Mouse (Mus musculus): Measurements from ENCODE around the gene Pkig. TPM values are rescaled to one million over a fixed set of nuclear protein-coding genes. Genes with fewer than 3 reads are reported as not detected.

Gene Pkig
- polyA plus RNA-seq, 1 experiment from 2014 or later = 119 TPM

DNA sequence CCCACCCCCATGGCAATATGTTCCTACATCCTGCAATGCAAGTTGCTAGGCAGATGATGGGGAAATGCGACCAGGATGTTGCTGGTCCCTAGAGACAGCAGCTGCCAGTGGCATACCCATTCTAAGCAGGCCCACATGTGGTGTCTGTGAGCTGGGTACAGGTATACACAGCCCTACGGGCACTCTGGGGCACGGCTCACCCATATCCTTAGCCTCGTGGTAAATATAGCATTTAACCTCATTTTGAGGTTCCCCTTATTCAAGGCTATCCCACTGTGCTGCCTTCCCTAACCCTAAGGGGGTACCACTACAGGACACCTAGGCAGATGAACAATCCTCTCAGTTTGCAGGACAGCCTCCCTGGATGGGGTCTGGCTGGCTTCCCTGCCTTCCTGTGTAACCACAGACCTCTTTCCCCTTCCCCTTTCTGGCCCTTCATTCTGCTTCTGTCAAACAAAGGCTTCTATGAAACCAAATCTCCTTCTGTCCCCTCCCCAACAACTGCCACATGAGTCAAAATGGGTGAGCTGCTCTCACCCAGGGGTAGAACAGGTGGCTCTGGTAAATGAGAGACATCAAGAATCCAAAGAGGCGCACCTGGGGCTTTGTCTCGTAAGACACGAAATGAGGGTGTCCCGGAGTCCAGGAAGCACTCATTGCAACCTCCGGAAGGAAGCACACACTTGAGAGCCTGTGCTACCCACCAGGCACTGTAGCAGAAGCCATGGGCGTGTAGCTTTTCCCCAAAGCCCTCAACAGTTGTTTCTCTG is 86.8 kb downstream of the Pkig start:
- H3K9ac ChIP-seq = no peak overlapping the region
- H3K4me1 ChIP-seq = no peaks in the 10 kb centered on the region
- no peak for ATAC-seq (ENCODE audit: insufficient number of reproducible peaks, insufficient read depth, low FRiP score, low TSS enrichment)
- peaks cover 10% of the 10 kb centered on the region for H3K27me3 ChIP-seq
- H3K4me3 ChIP-seq = no peak overlapping the region
- H3K27ac ChIP-seq = no peak overlapping the region
- H3K4me2 ChIP-seq (replicated peaks) = no peak overlapping the region
- no peaks in the 10 kb centered on the region for H3K36me3 ChIP-seq
- H3K9me3 ChIP-seq = no peaks in the 10 kb centered on the region
- WGBS = 77% methylated on average over 10 of the region's 10 CpGs

DNA sequence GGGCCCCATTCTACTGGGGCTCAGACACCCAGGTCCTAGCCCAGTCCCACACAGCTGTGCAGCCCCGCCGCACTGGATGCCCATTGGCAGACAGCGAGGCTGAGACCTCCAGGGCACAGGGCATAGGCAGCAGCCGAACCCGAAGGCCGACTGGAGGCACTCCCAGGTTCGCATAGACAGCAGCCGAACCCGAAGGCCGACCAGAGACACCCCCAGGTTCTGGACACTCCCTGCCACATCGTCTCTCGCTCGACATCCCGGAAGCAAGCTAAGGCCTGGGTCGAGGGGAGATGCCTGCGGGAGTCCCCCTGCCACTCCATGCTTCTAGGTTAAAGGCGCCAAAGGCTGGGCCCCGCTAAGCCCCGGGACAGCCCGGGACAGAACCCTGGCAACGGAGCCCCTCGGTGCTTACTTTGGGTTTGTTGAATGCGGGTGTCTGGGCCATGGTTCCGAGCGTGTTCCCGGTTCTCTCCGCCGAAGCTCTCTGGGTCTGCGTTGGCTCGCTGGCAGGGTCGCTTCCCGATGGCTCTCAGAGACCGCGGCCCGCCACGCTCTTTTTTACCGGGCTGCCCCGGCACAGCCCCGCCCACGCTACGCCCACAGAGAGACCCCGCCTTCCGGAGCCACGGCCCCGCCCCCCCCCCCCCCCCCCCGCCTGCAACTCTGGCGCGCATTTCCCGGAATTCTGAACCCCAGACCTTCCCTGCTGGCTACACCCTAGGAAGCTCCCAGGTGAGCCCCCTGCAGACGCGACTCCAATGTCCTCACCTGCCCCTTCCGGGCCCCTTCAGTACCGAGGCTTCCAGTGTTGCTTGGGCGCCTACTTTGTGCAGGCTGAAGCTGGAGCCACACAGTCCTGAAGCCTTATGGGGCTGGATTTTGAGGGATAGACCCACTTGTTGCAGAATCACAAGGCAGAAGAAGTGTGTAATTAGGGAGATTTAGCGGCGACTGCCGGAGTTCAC is 91.7 kb downstream of the Pkig start, which contains the start of gene Ada:
Ada (minus strand) TSS at position 593 of the 965 bp plus-strand sequence.
- H3K9me3 ChIP-seq = no peaks in the 10 kb centered on the region
- WGBS = under 1% methylated on average over 48 of the region's 57 CpGs

GRCm38 (mm10) chr2:163754228-163754627 is 96.0 kb downstream of the Pkig start:
- H3K4me1 ChIP-seq = no peaks in the 10 kb centered on the region
- H3K9ac ChIP-seq = no peak overlapping the region
- ATAC-seq (ENCODE audit: insufficient number of reproducible peaks, insufficient read depth, low FRiP score, low TSS enrichment) = no peak
- no peaks in the 10 kb centered on the region for H3K9me3 ChIP-seq
- H3K27me3 ChIP-seq = peaks cover 6% of the 10 kb centered on the region; the same call in 1 of the 2 replicates
- no peaks in the 10 kb centered on the region for H3K36me3 ChIP-seq
- H3K27ac ChIP-seq = no peak overlapping the region
- no peak overlapping the region for H3K4me2 ChIP-seq (replicated peaks)
- 66% methylated on average over 5 of the region's 5 CpGs for WGBS
- H3K4me3 ChIP-seq = no peak overlapping the region

More for the DNA sequence above, 91.7 kb downstream of the Pkig start, which contains the start of gene Ada:
- H3K27me3 ChIP-seq = peaks cover 15% of the 10 kb centered on the region
- no peaks in the 10 kb centered on the region for H3K4me1 ChIP-seq
- peak within 1 kb of the TSS; percentile 85 for H3K4me2 ChIP-seq (replicated peaks)
- peak within 1 kb of the TSS; percentile 52 for H3K9ac ChIP-seq
- H3K36me3 ChIP-seq = no peaks in the 10 kb centered on the region
- ATAC-seq (ENCODE audit: insufficient number of reproducible peaks, insufficient read depth, low FRiP score, low TSS enrichment) = peak; percentile 59
- H3K27ac ChIP-seq = 0 out of 2 replicates have a peak within 1 kb of the TSS, but pooled peaks have one; percentile 2
- H3K4me3 ChIP-seq = peak within 1 kb of the TSS; percentile 58

GRCm38 (mm10) chr2:163756723-163757122 is 98.5 kb downstream of the Pkig start:
- no peak overlapping the region for H3K27ac ChIP-seq
- H3K9ac ChIP-seq = no peak overlapping the region
- H3K4me3 ChIP-seq = no peak overlapping the region
- H3K36me3 ChIP-seq = no peaks in the 10 kb centered on the region
- no peak overlapping the region for H3K4me2 ChIP-seq (replicated peaks)
- no peak for ATAC-seq (ENCODE audit: insufficient number of reproducible peaks, insufficient read depth, low FRiP score, low TSS enrichment)
- 33% methylated on average over 2 of the region's 2 CpGs for WGBS
- H3K4me1 ChIP-seq = no peaks in the 10 kb centered on the region
- no peaks in the 10 kb centered on the region for H3K27me3 ChIP-seq
- no peaks in the 10 kb centered on the region for H3K9me3 ChIP-seq

DNA sequence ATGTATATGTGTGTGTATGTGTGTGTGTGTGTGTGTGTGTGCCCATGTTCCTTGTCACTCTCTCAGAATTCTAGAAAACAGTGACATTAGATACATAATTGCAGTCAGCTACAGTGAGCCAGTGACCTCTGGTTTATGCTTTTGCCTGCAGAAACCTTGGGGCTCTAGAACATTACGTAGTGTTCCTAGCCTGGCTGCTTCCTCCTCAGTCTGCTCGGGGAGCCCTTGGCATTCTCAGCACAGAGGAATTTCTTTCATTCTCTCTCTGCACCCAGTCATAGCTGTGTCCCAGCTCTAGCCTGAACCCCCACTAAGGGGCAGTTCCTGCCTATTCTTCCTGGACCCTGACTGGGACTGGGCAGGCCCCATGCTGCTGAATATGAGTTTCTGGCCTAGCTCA is 100.0 kb downstream of the Pkig start:
- Histone ChIP-seq H3K27ac (no peak overlapping the region), H3K4me2 (replicated peaks) (no peak overlapping the region), H3K9me3 (no peaks in the 10 kb centered on the region), H3K27me3 (no peaks in the 10 kb centered on the region), H3K4me1 (no peaks in the 10 kb centered on the region), H3K9ac (no peak overlapping the region), H3K36me3 (no peaks in the 10 kb centered on the region), H3K4me3 (no peak overlapping the region)
- 75% methylated on average over 2 of the region's 2 CpGs for WGBS
- no peak for ATAC-seq (ENCODE audit: insufficient number of reproducible peaks, insufficient read depth, low FRiP score, low TSS enrichment)

DNA sequence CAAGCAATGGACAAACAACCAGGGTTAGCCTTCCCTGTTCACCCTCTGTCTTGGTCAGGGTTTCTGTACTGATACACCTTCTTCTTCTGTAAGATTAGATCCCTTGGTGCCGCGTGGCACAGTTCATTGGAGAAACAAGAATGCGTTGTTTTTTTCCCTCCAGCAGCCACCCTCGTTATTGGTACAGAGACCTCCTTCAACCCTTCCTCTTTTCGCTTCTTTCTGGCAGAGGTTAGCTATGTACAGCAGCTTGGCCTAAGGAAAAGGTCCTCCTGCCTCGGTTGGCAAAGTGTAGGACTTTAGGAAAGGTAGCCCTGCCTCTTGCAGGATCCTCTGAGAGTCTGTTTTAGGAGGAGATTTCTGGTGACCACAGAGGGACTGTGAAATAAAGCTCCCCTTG is 102.4 kb downstream of the Pkig start:
- Histone ChIP-seq H3K4me3 (no peak overlapping the region), H3K9ac (no peak overlapping the region), H3K4me2 (replicated peaks) (no peak overlapping the region), H3K27me3 (no peaks in the 10 kb centered on the region), H3K4me1 (no peaks in the 10 kb centered on the region), H3K27ac (no peak overlapping the region), H3K36me3 (no peaks in the 10 kb centered on the region), H3K9me3 (no peaks in the 10 kb centered on the region)
- no peak for ATAC-seq (ENCODE audit: insufficient number of reproducible peaks, insufficient read depth, low FRiP score, low TSS enrichment)
- WGBS = 82% methylated on average over 6 of the region's 6 CpGs

GRCm38 (mm10) chr2:163761402-163761801 is 103.2 kb downstream of the Pkig start:
- WGBS = 85% methylated on average over 7 of the region's 7 CpGs
- ATAC-seq (ENCODE audit: insufficient number of reproducible peaks, insufficient read depth, low FRiP score, low TSS enrichment) = no peak
- no peaks in the 10 kb centered on the region for H3K27me3 ChIP-seq
- H3K4me1 ChIP-seq = no peaks in the 10 kb centered on the region
- H3K4me2 ChIP-seq (replicated peaks) = no peak overlapping the region
- no peaks in the 10 kb centered on the region for H3K36me3 ChIP-seq
- no peak overlapping the region for H3K4me3 ChIP-seq
- no peak overlapping the region for H3K27ac ChIP-seq
- no peak overlapping the region for H3K9ac ChIP-seq
- H3K9me3 ChIP-seq = no peaks in the 10 kb centered on the region

- H3K9me3 ChIP-seq = no peaks in the 10 kb centered on the region
- H3K9ac ChIP-seq = no peak overlapping the region
- no peaks in the 10 kb centered on the region for H3K4me1 ChIP-seq
- H3K4me2 ChIP-seq (replicated peaks) = no peak overlapping the region
- H3K4me3 ChIP-seq = no peak overlapping the region
- no peak for ATAC-seq (ENCODE audit: insufficient number of reproducible peaks, insufficient read depth, low FRiP score, low TSS enrichment)
- H3K27ac ChIP-seq = no peak overlapping the region
- no peaks in the 10 kb centered on the region for H3K27me3 ChIP-seq
- H3K36me3 ChIP-seq = no peaks in the 10 kb centered on the region
Measured at GRCm38 (mm10) chr2:163766261-163766660, 108.1 kb downstream of the Pkig start.

GRCm38 (mm10) chr2:163766890-163767289 is 108.7 kb downstream of the Pkig start:
- no peak for ATAC-seq (ENCODE audit: insufficient number of reproducible peaks, insufficient read depth, low FRiP score, low TSS enrichment)
- H3K36me3 ChIP-seq = no peaks in the 10 kb centered on the region
- H3K4me3 ChIP-seq = no peak overlapping the region
- no peak overlapping the region for H3K4me2 ChIP-seq (replicated peaks)
- H3K4me1 ChIP-seq = no peaks in the 10 kb centered on the region
- H3K9me3 ChIP-seq = no peaks in the 10 kb centered on the region
- no peak overlapping the region for H3K27ac ChIP-seq
- WGBS = 75% methylated on average over 1 of the region's 1 CpGs
- H3K9ac ChIP-seq = no peak overlapping the region
- H3K27me3 ChIP-seq = no peaks in the 10 kb centered on the region

DNA sequence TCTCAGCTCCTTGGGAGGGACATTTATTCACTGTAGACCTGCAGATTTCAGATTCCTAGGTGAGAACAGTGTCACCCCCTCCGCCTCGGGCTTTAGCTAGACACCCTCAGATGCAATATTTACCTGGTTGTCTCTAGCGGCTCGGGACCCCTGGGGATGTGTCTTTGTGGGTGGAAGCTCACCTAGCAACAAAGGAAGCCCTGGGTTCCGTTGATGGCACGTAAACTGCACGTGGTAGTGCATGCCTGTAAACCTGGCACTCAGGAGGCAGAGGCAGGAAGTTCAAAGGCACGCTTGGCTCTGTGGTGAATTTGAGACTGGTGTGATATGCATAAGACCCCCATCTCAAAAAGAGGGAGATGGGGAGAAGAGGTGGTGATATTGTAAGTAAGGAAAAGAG is 112.5 kb downstream of the Pkig start:
- Histone ChIP-seq H3K4me2 (replicated peaks) (no peak overlapping the region), H3K4me3 (no peak overlapping the region), H3K9me3 (no peaks in the 10 kb centered on the region), H3K9ac (no peak overlapping the region), H3K4me1 (no peaks in the 10 kb centered on the region), H3K36me3 (no peaks in the 10 kb centered on the region), H3K27ac (no peak overlapping the region), H3K27me3 (no peaks in the 10 kb centered on the region)
- ATAC-seq (ENCODE audit: insufficient number of reproducible peaks, insufficient read depth, low FRiP score, low TSS enrichment) = no peak
- 87% methylated on average over 8 of the region's 8 CpGs for WGBS
